Mouse (Mus musculus): ENCODE results near the gene Dst. TPM values are rescaled to one million over a fixed set of nuclear protein-coding genes. Genes with fewer than 3 reads are reported as not detected.

The Dst gene
- total and polyA plus RNA-seq, 2 experiments from 2014 or later: 31.7 to 155 TPM

- no peaks in the 10 kb centered on the region for H3K36me3 ChIP-seq (ENCODE audit: insufficient read depth, low read length)
- TF ChIP-seq CTCF (IDR thresholded peaks at IDR 0.05): peak; percentile 44
- H3K27ac ChIP-seq (ENCODE audit: low read depth, low read length): peak overlapping the region; percentile 71
- 0% methylated on average over 42 of the region's 47 CpGs for WGBS
- ATAC-seq (ENCODE audit: low FRiP score) (peak; percentile 88), DNase-seq (ENCODE audit: low spot score) (peak; percentile 74)
- H3K27me3 ChIP-seq (ENCODE audit: insufficient read depth, low read length): no peaks in the 10 kb centered on the region
- peaks cover 11% of the 10 kb centered on the region for H3K4me1 ChIP-seq (ENCODE audit: insufficient read depth, low read length)
- peak overlapping the region; percentile 79 for H3K9ac ChIP-seq (replicated peaks; ENCODE audit: low read length, poor library complexity, severe bottlenecking)
- peak overlapping the region; percentile 87 for H3K4me2 ChIP-seq (ENCODE audit: low read depth, low read length, poor library complexity, severe bottlenecking)
- peak overlapping the region; percentile 80 for H3K4me3 ChIP-seq (ENCODE audit: low read depth, low read length)
- H3K9me3 ChIP-seq (ENCODE audit: low read length): no peaks in the 10 kb centered on the region
Measured at GRCm38 (mm10) chr1:34011051-34011677, 103.1 kb downstream of the Dst start.

- Histone ChIP-seq H3K36me3 (ENCODE audit: insufficient read depth, low read length) (no peaks in the 10 kb centered on the region), H3K9me3 (ENCODE audit: low read length) (no peaks in the 10 kb centered on the region), H3K4me1 (ENCODE audit: insufficient read depth, low read length) (peaks cover 10% of the 10 kb centered on the region), H3K4me2 (ENCODE audit: low read depth, low read length, poor library complexity, severe bottlenecking) (peak overlapping the region; percentile 87), H3K4me3 (ENCODE audit: low read depth, low read length) (peak overlapping the region; percentile 80), H3K27me3 (ENCODE audit: insufficient read depth, low read length) (no peaks in the 10 kb centered on the region), H3K9ac (replicated peaks; ENCODE audit: low read length, poor library complexity, severe bottlenecking) (peak overlapping the region; percentile 79), H3K27ac (ENCODE audit: low read depth, low read length) (peak overlapping the region; percentile 71)
- ATAC-seq (ENCODE audit: low FRiP score) (peak; percentile 29; the same call in 1 of the 2 replicates), DNase-seq (ENCODE audit: low spot score) (peak; percentile 21)
- no peak for TF ChIP-seq CTCF (IDR thresholded peaks at IDR 0.05)
- WGBS: 4% methylated on average over 13 of the region's 16 CpGs
Measured at GRCm38 (mm10) chr1:34011821-34012271, 103.8 kb downstream of the Dst start.

GRCm38 (mm10) chr1:34013490-34013889 lies 105.5 kb downstream of the Dst start:
- H3K4me1 ChIP-seq (ENCODE audit: insufficient read depth, low read length): no peaks in the 10 kb centered on the region; the same call in 1 of the 2 replicates
- ATAC-seq (ENCODE audit: low FRiP score) (no peak), DNase-seq (ENCODE audit: low spot score) (no peak)
- no peaks in the 10 kb centered on the region for H3K9me3 ChIP-seq (ENCODE audit: low read length)
- no peak overlapping the region for H3K4me3 ChIP-seq (ENCODE audit: low read depth, low read length)
- no peaks in the 10 kb centered on the region for H3K27me3 ChIP-seq (ENCODE audit: insufficient read depth, low read length)
- no peak overlapping the region for H3K9ac ChIP-seq (replicated peaks; ENCODE audit: low read length, poor library complexity, severe bottlenecking)
- no peak overlapping the region for H3K27ac ChIP-seq (ENCODE audit: low read depth, low read length)
- no peak overlapping the region for H3K4me2 ChIP-seq (ENCODE audit: low read depth, low read length, poor library complexity, severe bottlenecking)
- 84% methylated on average over 5 of the region's 5 CpGs for WGBS
- H3K36me3 ChIP-seq (ENCODE audit: insufficient read depth, low read length): no peaks in the 10 kb centered on the region
- no peak for TF ChIP-seq CTCF (IDR thresholded peaks at IDR 0.05)

GRCm38 (mm10) chr1:34016780-34017179 lies 108.8 kb downstream of the Dst start:
- WGBS: 74% methylated on average over 15 of the region's 15 CpGs
- TF ChIP-seq CTCF (IDR thresholded peaks at IDR 0.05): no peak

GRCm38 (mm10) chr1:34017323-34017722 lies 109.3 kb downstream of the Dst start:
- no peaks in the 10 kb centered on the region for H3K27me3 ChIP-seq (ENCODE audit: insufficient read depth, low read length)
- 89% methylated on average over 4 of the region's 4 CpGs for WGBS
- H3K4me2 ChIP-seq (ENCODE audit: low read depth, low read length, poor library complexity, severe bottlenecking): no peak overlapping the region
- no peak for TF ChIP-seq CTCF (IDR thresholded peaks at IDR 0.05)
- ATAC-seq (ENCODE audit: low FRiP score) (no peak), DNase-seq (ENCODE audit: low spot score) (no peak)
- no peaks in the 10 kb centered on the region for H3K9me3 ChIP-seq (ENCODE audit: low read length)
- no peak overlapping the region for H3K27ac ChIP-seq (ENCODE audit: low read depth, low read length)
- no peaks in the 10 kb centered on the region for H3K4me1 ChIP-seq (ENCODE audit: insufficient read depth, low read length)
- H3K9ac ChIP-seq (replicated peaks; ENCODE audit: low read length, poor library complexity, severe bottlenecking): no peak overlapping the region
- H3K4me3 ChIP-seq (ENCODE audit: low read depth, low read length): no peak overlapping the region
- no peaks in the 10 kb centered on the region for H3K36me3 ChIP-seq (ENCODE audit: insufficient read depth, low read length)

More at GRCm38 (mm10) chr1:34016780-34017179, 108.8 kb downstream of the Dst start:
- H3K27me3 ChIP-seq (ENCODE audit: insufficient read depth, low read length): no peaks in the 10 kb centered on the region
- H3K27ac ChIP-seq (ENCODE audit: low read depth, low read length): no peak overlapping the region
- no peak overlapping the region for H3K4me3 ChIP-seq (ENCODE audit: low read depth, low read length)
- H3K4me1 ChIP-seq (ENCODE audit: insufficient read depth, low read length): no peaks in the 10 kb centered on the region; the same call in 1 of the 2 replicates
- ATAC-seq (ENCODE audit: low FRiP score) (no peak), DNase-seq (ENCODE audit: low spot score) (no peak)
- no peaks in the 10 kb centered on the region for H3K36me3 ChIP-seq (ENCODE audit: insufficient read depth, low read length)
- H3K9ac ChIP-seq (replicated peaks; ENCODE audit: low read length, poor library complexity, severe bottlenecking): no peak overlapping the region
- H3K9me3 ChIP-seq (ENCODE audit: low read length): no peaks in the 10 kb centered on the region
- H3K4me2 ChIP-seq (ENCODE audit: low read depth, low read length, poor library complexity, severe bottlenecking): no peak overlapping the region

- H3K36me3 ChIP-seq (ENCODE audit: insufficient read depth, low read length): no peaks in the 10 kb centered on the region
- H3K4me1 ChIP-seq (ENCODE audit: insufficient read depth, low read length): no peaks in the 10 kb centered on the region
- no peaks in the 10 kb centered on the region for H3K27me3 ChIP-seq (ENCODE audit: insufficient read depth, low read length)
- no peaks in the 10 kb centered on the region for H3K9me3 ChIP-seq (ENCODE audit: low read length)
- no peak overlapping the region for H3K4me3 ChIP-seq (ENCODE audit: low read depth, low read length)
- ATAC-seq (ENCODE audit: low FRiP score) (no peak), DNase-seq (ENCODE audit: low spot score) (no peak)
- TF ChIP-seq CTCF (IDR thresholded peaks at IDR 0.05): no peak
- no peak overlapping the region for H3K4me2 ChIP-seq (ENCODE audit: low read depth, low read length, poor library complexity, severe bottlenecking)
- no peak overlapping the region for H3K9ac ChIP-seq (replicated peaks; ENCODE audit: low read length, poor library complexity, severe bottlenecking)
- 89% methylated on average over 6 of the region's 6 CpGs for WGBS
- H3K27ac ChIP-seq (ENCODE audit: low read depth, low read length): no peak overlapping the region
Measured at GRCm38 (mm10) chr1:34020599-34020998, 112.6 kb downstream of the Dst start.

All from midbrain, postnatal 0 days (tissue).